ENCODE assay signal across 40 mouse cellular contexts in genomic region chr3:122932466-122932865, GRCm38 (mm10). TPM values are rescaled to one million over a fixed set of nuclear protein-coding genes. Genes with fewer than 3 reads are reported as not detected.
"Had no signal": no experiment of that assay in that cellular context is flagged by ENCODE, and none has a peak within 500 bp of the region (broad histone marks: within the 10 kb centered on the region; RNA-seq: fewer than 3 reads in every experiment).

No protein-coding gene starts in this region.

- H3K4me2 ChIP-seq: embryonic facial prominence, embryonic 12.5 days; embryonic facial prominence, embryonic 13.5 days; embryonic facial prominence, embryonic 15.5 days; forebrain, embryonic 12.5 days; forebrain, embryonic 13.5 days; forebrain, embryonic 15.5 days; heart, embryonic 11.5 days had no signal

- H3K27ac ChIP-seq: embryonic facial prominence, embryonic 10.5 days; embryonic facial prominence, embryonic 12.5 days; embryonic facial prominence, embryonic 13.5 days; embryonic facial prominence, embryonic 15.5 days; forebrain, embryonic 10.5 days; forebrain, embryonic 12.5 days; forebrain, embryonic 13.5 days; forebrain, embryonic 15.5 days; gastrocnemius, adult 2 months; heart, adult 2 months; heart, embryonic 10.5 days had no signal

- DNase-seq: cerebellum, adult 9-11 months; cerebellum, postnatal 10 days; cerebellum, postnatal 14 days; cerebellum, postnatal 25 days; cerebellum, postnatal 36 days; embryo, embryonic 11 days; forebrain, postnatal 0 days; gastrocnemius, adult 2 months; gastrocnemius, postnatal 10 days; gastrocnemius, postnatal 14 days; gastrocnemius, postnatal 25 days; gastrocnemius, postnatal 36 days; heart, adult 11 months; heart, adult 18-20 months; heart, adult 2 months had no signal

- H3K4me3 ChIP-seq: embryonic facial prominence, embryonic 10.5 days; embryonic facial prominence, embryonic 12.5 days; embryonic facial prominence, embryonic 13.5 days; embryonic facial prominence, embryonic 15.5 days; erythroblast, embryonic 14.5 days; forebrain, embryonic 10.5 days; forebrain, embryonic 12.5 days; forebrain, embryonic 13.5 days; forebrain, embryonic 15.5 days; gastrocnemius, adult 2 months; heart, adult 2 months; heart, embryonic 10.5 days had no signal

- H3K9ac ChIP-seq: embryonic facial prominence, embryonic 12.5 days; embryonic facial prominence, embryonic 13.5 days; embryonic facial prominence, embryonic 15.5 days; forebrain, embryonic 12.5 days; forebrain, embryonic 13.5 days; forebrain, embryonic 15.5 days; forebrain, postnatal 0 days had no signal

- H3K9me3 ChIP-seq: embryonic facial prominence, embryonic 10.5 days; embryonic facial prominence, embryonic 12.5 days; embryonic facial prominence, embryonic 13.5 days; embryonic facial prominence, embryonic 15.5 days; forebrain, embryonic 10.5 days; forebrain, embryonic 12.5 days; forebrain, embryonic 13.5 days; forebrain, embryonic 15.5 days; heart, embryonic 10.5 days had no signal

- H3K4me1 ChIP-seq: embryonic facial prominence, embryonic 10.5 days; embryonic facial prominence, embryonic 12.5 days; embryonic facial prominence, embryonic 13.5 days; embryonic facial prominence, embryonic 15.5 days; forebrain, embryonic 12.5 days; forebrain, embryonic 13.5 days; forebrain, embryonic 15.5 days; heart, embryonic 10.5 days had no signal

- H3K27me3 ChIP-seq: embryonic facial prominence, embryonic 12.5 days; embryonic facial prominence, embryonic 13.5 days; embryonic facial prominence, embryonic 15.5 days; forebrain, embryonic 12.5 days; forebrain, embryonic 13.5 days; forebrain, embryonic 15.5 days had no signal

RNA-seq across cellular contexts. Expression of gene Gm10959, which starts 13.3 kb away (rescaled TPM):
- total RNA-seq: common myeloid progenitor, adult 5-6 weeks; forebrain, postnatal 0 days; gastrocnemius, adult 18-20 months; gastrocnemius, adult 2 months; gastrocnemius, adult 8-10 months; gastrocnemius, postnatal 10 days; gastrocnemius, postnatal 14 days; gastrocnemius, postnatal 25 days; gastrocnemius, postnatal 36 days; gastrocnemius, postnatal 4 days; granulocyte monocyte progenitor cell, adult 5-6 weeks; heart, adult 18-20 months; heart, adult 2 months; heart, adult 8-10 months had no signal
- polyA plus RNA-seq: cortical plate, adult 2 months; embryonic facial prominence, embryonic 10.5 days; embryonic facial prominence, embryonic 11.5 days; embryonic facial prominence, embryonic 12.5 days; embryonic facial prominence, embryonic 13.5 days; embryonic facial prominence, embryonic 14.5 days; embryonic facial prominence, embryonic 15.5 days; erythroblast, embryonic 14.5 days; forebrain, embryonic 10.5 days; forebrain, embryonic 11.5 days; forebrain, embryonic 12.5 days; forebrain, embryonic 13.5 days; forebrain, embryonic 14.5 days; forebrain, embryonic 15.5 days; forebrain, embryonic 16.5 days; forebrain, postnatal 0 days; frontal cortex, adult 2 months; gonadal fat pad, adult 2 months; heart, adult 2 months; heart, embryonic 10.5 days; heart, embryonic 11.5 days had no signal

RNA-seq across cellular contexts. Expression of gene Fabp2, which starts 37.6 kb away (rescaled TPM):
- total RNA-seq: common myeloid progenitor, adult 5-6 weeks; forebrain, postnatal 0 days; gastrocnemius, adult 18-20 months; gastrocnemius, adult 2 months; gastrocnemius, adult 8-10 months; gastrocnemius, postnatal 10 days; gastrocnemius, postnatal 14 days; gastrocnemius, postnatal 25 days; gastrocnemius, postnatal 36 days; gastrocnemius, postnatal 4 days; granulocyte monocyte progenitor cell, adult 5-6 weeks; heart, adult 18-20 months; heart, adult 2 months; heart, adult 8-10 months had no signal
- polyA plus RNA-seq: cortical plate, adult 2 months; embryonic facial prominence, embryonic 10.5 days; embryonic facial prominence, embryonic 11.5 days; embryonic facial prominence, embryonic 12.5 days; embryonic facial prominence, embryonic 13.5 days; embryonic facial prominence, embryonic 14.5 days; erythroblast, embryonic 14.5 days; forebrain, embryonic 10.5 days; forebrain, embryonic 11.5 days; forebrain, embryonic 12.5 days; forebrain, embryonic 14.5 days; forebrain, embryonic 15.5 days; forebrain, embryonic 16.5 days; forebrain, postnatal 0 days; frontal cortex, adult 2 months; gonadal fat pad, adult 2 months; heart, adult 2 months had no signal
